Mouse (Mus musculus): ENCODE data around the gene Xntrpc.

The Xntrpc gene

GRCm38 (mm10) chr7:102137898-102138297 is 72.4 kb downstream of the Xntrpc start:
- DNase-seq (ENCODE audit: low read depth, low spot score): no peak
